Mouse (Mus musculus) right cerebral cortex, postnatal 4 days (tissue): Measurements from ENCODE around the gene Ctdsp1.
A peak's percentile ranks its signal among the peaks of the same experiment; 100 is the strongest.

ENCODE experiments used
- DNase-seq: peaks from one replicate; pipeline ENCODE4 v3.0.0-alpha.2; 2022

Ctdsp1 gene

DNA sequence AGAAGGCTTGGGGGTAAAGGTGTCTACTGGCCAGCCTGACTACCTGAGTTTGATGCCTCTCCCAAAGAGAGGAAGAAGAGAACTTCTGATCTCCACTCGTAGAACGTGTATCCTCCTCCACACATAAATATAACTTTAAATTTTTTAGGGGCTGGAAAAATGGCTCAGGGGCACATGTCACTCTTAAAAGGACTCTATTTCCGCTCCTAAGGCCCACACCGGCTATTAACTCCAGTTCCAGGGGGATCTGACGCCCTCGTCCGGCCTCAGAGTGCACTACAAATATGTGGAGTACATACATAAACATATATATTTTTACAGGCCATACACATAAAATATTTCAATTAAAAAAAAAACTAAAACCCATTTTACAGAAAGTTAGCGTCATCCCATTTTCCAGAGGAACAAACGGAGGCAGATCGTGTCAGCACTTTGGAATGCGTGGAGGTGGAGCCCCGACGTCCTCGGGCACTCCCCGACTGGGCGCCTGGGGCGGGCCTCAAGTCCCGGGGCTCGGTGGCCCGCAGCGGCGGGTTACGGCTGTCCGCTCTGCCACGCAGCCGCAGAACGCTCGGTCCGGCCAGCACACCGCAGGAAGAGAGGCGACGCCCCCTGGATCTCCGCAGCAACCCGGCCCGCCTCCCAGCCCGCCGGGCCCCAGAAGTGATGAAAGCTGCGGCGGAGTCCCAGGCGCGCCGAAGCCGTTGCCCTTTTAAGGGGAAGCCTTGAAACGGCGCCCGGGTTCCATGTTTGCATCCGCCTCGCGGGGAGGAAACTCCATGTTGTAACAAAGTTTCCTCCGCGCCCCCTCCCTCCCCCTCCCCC is at the start of gene Ctdsp1:
Ctdsp1 (plus strand) TSS at position 586 of the 825 bp plus-strand sequence.
- peak; percentile 96 for DNase-seq

DNA sequence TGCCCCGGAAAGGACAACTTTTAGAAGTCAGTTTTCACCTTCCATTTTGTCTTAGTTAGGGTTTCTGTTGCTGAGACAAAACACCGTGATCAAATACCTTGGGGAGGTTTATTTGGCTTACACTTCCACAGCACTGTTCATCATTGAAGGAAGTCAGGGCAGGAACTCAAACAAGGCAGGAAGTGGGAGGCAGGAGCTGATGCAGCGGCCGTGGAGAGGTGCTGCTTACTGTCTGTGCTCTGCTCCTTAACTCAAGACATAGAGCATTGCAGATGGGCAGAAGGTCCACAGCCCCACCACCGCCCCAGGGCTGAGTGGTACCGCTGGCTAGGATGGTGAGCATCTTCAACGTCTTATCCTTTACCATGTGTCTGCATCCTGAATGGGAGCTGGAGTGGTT is 49.4 kb upstream of the Ctdsp1 start:
- DNase-seq: no peak

DNA sequence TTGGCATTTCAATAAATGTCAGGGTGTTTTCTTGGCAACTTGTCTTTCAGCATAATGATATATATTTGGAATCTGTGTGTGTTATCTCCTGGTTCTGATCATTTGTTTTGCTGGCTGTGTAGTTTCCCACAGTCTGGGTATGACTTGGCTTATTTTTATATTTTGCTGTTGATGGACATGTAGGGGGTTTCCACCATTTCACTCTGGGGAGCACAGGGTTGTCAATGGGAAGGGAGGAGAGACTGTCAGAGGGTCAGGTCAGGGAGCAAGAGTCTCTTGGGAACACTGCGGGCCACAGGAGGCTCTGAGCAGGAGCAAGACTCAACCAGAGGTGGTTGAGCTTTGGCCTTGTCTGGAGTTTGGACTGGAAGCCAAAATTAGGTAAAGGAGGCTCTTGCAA is 49.0 kb upstream of the Ctdsp1 start:
- no peak for DNase-seq

DNA sequence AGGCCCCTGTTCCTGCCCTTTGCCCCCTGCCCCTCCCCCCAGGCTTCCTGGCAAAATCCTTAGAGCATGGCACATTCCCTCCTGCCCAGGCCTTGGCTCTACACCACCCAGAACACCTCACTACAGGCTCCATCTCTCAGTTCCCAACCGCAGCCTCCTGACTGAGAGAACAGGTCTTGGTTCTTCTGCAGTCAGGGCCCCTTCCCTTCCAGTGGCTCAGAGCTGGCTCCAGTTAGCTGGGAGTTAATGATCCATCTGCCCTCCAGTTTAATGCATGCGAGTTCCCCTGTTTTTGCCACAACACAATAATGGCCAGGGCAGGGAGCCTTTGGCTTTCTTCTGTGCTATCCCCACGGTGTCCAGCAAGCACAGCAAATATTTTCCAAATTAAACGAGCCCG is 48.1 kb upstream of the Ctdsp1 start:
- DNase-seq: no peak

DNA sequence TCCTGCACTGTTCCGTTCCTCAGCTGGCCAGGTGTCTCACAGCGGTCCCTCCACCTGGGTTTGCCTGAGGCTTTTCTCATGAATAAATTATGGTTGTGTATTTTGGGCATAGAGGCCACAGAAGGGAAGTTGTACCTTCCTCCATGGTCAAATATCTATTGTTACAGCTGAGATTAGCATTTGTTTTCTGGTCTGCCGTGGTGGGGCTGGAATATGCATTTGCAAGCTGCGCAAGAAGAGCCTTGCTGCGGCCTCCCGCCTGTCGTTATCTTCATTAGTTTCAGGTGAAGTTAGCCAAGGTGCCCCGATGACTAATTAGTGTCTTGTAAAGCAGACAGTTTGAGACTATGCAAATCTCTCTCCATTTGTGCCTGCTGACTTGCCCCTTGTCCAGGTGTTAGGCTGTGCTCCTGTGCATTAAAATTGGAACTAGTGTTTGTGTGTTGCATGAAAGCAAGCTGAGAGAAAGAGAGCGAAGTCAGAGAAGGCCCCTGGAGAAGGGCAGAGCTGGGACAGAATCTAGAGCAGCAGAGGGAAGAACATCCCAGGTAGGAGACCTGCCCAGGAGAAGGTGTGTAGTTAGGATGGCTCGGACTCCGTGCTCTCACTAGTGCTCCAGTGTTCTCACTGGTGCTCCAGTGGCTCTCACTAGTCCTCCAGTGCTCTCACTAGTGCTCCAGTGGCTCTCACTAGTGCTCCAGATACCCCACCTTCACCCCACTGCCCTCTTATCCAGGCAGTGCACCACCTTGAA is 47.0 kb upstream of the Ctdsp1 start:
- no peak for DNase-seq

DNA sequence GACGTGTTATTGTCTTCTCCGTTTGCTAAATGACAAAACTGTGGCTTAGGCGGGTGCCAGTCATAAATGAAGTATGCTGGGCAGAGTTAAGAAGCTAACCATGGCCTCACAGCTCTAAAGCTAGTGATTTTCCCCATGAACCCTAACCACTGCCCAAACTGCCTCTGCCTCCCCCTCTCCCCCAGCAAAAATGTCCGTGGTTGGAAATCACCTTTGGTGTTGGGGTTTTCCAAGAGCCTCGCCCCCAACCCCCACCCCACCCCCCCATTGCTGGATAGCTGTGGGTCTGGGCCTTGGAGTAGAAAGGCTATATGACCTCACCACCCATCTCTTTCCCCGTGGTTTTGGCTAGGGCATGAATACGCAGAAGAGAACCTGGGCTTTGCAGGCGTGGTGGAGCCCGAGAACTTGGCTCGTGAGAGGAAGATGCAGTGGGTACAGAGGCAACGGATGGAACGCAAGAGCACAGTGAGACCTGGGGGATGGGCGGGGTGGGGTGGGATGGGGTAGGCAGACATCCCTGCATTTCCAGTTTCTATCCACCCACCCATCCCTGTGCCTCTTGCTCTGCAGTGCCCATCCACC is 40.0 kb upstream of the Ctdsp1 start:
- no peak for DNase-seq

DNA sequence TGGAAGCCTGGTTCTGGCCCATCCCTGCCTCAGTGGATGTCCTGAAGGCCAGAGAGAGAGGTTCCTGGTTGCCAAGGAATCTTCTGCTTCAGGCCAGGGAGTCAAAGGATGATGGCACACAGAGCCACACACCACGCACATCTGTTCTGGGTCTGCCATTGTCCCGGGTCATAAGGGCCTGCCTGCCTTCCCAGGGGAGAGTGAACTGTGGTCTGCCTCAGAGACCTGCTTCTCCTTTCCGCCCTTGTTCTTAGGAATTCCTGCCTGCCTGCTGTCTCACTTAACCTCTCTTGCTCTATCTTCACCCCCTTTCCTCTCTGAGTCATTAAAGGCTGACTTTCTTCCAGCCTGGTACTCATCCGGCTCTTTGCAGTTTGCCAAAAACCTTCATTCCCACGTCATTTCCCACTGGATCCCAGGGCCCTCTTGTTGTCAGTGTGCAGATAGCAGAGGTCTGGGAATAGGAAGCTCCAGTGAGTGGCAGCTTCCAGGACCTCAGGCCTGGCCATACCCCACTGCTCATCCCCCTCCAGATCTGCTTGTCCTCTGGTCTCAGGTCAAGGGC is 38.7 kb upstream of the Ctdsp1 start:
- DNase-seq: no peak

DNA sequence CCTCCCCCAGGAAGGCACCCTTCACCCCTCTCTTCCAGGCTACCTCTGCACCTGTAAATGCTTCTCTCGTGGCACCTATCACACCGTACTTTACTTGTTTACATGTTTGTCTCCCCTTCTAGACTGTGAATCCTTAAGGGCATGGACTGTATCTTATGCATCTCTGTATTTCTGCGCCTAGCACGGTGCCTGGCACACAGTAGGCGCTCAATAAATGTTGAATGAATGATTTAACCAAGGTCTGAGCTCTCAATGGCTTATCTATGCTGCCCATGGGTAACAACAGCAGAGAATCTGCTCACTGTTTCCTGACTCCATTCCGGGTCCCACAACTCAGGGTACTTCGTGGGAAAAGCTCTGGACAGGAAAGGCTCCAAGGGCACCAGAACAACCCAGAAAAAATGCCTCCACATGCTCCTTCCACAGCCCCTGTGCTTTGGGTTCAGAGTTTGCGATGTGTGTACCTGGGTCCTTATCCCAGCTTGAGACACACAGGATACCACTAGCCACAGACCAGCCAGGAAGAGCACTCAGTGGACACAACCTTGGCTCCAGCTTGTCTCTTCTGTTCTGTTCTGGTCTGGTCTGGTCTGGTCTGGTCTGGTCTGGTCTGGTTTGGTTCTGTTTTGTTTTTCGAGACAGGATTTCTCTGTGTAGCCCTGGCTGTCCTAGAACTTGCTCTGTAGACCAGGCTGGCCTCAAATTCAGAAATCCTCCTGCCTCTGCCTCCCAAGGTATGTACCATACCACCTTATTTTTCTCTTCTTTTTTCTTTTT is 37.7 kb upstream of the Ctdsp1 start:
- DNase-seq: no peak

DNA sequence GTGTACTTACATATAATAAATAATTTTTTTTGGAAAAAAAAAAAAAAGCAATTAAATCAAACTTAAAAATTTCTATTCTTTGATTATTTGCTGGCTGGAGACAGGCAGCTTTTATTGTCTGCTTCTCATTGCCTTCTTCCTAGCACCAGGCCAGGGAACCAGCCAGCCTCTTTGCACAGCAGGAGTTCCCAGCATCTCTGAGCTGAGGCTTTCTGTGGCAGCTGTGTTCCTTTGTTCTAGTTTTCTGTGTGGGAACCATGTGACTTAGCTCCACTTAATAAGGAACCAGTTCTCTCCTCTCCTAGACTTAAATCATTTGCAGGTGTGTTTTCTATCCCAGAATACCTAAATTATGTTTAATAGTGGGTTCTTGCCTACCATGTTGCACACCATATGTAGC is 33.8 kb upstream of the Ctdsp1 start:
- no peak for DNase-seq

DNA sequence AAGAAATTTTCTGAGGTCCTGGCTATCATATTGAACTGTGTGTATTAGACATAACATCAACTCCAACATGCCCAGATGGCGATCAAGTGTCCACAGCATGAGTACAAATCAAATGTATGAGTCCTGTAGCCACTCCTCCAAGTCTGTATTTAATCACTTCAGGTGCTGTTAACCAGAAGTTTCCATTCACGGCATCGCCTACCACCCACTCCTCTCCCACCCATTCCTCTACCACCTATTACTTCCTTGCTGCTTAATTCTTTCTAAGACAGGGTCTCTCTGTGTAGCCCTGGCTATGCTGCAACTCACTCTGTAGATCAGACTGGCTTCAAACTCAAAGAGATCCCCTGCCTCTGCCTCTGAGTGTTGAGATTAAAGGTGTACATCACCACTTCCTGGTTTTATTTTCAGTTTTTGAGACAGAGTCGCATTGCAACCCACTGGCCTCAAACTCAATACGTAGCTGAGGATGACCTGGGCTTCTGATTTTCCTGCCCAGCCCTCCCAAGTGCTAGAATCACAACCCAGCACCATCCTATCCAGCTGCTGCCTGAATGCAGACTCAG is 31.3 kb upstream of the Ctdsp1 start:
- no peak for DNase-seq

DNA sequence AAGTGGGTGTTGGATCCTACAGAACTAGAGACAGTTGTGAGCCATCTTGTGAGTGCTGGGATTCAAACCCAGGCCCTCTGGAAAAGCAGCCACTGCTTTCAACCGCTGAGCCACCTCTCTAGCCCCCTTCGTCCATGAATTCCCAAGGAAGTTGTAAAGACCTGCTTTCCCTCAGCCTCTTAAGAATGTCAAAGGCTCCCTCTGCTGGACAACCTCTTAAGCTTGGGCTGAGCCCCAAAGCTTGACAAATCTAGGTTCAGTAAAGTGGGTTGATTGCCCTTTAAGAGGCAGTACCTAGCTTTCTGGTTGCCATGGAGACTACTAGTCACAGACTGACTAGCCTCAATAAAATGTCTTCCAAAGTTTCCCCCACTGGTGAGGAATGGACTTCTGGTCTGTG is 29.5 kb upstream of the Ctdsp1 start, which contains the start of gene Catip:
Catip (plus strand) TSS at position 297 of the 400 bp plus-strand sequence.
- DNase-seq: peak; percentile 55

DNA sequence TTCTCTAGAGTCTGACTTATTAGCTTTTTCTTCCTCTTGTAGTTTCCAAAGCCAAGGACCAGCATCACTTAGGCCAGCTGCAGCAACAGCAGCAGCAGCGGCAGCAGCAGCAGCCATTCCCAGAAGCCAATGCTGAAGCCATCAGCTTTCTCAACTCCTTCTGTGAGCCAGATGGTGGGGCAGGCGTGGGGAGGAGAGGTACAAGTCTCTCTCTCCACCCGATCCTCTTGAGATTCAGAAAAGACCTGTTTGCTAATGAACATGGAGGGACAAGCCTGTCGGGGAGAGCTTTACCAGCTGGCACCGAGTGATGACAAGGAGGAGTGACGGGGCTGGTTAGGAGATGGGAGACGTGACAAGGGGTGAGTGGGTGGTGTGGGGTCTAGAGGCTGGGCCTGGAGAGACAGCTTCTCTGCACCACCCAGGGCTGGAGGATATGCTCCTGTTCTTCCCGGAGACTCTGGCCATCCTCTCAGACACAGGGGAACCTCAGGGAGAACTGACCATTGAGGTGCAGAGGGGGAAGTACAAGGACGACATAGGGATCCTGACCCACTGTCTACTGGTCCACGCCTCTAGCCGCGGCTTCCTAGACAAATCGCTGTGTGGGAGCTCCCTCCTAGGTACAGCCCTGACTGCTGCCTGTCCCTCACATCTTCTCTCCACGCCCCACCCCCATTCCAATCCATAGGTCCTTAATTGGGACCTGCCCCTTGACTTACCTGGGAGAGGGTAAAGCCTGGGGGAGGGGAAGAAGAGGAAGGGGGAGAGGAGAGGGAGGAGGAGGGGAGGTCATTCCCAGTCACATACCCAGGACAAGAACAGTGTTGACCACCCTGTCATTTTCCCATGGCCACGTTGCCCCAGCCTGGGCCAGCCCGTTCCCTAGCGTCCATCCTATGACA is 28.7 kb upstream of the Ctdsp1 start:
- DNase-seq: no peak

DNA sequence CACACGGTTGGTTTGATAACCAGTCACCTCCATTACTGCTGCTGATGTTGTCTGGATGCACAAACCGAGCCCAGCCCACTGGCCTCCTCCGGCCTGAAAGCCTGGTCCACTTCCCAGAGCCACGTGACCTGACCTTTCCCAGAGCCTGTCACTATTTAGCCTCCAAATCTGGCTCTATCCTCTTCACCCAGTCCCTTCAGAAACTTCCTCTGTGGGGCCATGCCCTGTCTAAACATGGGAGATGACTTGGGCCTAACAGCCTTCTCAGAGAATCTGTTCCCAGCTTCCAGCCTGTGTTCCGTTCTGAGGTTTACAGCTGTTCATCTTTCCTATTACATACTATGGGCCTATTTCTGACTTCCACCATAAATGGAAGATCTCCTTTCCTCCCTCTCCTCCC is 27.9 kb upstream of the Ctdsp1 start:
- DNase-seq: no peak

DNA sequence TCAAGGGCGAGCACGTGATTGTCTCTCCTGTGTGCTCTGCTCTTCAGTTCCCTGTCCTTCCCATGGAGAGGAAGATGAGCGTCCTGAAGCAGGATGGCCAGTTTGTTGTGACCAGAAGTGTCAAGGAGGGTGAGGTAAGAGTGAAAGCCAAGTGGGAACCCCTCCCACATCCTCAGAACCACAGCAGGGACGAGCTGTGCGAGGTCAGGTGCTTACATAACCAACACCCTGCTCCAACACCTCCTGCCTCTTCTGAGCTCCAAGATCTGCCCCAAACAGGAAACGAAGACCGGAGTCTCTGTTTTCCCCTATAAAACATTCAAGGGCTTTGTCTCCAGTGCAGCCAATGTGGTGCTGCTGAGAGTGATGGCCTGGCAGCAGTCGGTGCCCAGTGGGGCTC is 27.0 kb upstream of the Ctdsp1 start:
- no peak for DNase-seq

DNA sequence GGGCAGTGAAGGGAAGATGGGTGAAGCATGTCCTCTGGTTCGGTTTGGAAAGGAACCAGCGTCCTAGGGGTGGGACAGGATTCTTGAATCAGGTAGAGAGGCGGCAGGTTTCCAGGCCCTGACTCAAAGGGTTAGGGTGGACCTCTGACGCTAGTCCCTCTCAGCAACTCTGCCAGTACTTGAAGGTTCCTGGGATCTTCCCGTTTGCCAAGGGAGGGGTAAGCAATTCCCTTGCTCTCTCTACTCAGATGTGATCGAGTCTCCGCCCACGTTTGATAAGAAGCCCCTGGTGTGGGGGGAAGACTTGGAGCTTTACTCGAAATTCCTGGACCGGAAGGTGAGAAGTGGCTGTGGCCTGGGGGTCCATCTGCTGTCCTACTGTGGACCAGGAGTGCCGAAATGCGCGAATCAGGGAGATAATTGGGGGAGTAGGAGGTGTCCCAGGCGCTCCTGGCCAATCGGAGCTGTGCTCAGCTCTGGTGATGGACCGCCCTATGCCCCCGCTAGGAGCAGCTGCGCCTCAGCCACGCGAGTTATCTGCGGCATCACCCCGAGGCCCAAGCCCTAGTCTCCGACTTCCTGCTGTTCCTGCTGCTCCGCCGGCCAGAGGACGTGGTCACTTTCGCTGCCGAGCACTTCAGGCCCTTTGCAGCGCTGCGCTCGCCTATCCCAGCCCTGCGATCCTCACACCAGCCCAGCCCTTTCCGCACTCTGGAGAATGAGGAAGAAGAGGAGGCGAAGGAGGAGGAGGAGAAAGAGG is 23.2 kb upstream of the Ctdsp1 start:
- no peak for DNase-seq

DNA sequence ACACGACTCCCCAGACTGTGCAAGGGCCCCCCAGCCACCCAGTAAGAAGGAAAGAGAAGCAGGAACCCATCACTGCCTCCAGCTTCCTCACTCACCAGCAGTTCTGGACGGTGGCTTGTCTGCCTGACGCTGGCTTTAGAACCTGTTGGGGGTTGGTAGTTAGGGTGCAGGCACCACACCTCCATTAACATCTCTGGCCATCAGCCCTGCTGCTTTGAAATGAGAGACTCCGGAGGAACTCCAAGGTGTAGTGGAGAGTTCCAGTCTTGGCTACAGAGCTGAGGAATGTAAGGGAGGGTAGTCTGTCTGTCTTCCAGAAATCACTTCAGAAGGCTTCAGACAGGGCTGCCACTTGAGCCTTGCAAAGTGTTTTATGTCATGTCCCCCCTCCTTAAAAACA is 21.3 kb upstream of the Ctdsp1 start:
- DNase-seq: no peak

DNA sequence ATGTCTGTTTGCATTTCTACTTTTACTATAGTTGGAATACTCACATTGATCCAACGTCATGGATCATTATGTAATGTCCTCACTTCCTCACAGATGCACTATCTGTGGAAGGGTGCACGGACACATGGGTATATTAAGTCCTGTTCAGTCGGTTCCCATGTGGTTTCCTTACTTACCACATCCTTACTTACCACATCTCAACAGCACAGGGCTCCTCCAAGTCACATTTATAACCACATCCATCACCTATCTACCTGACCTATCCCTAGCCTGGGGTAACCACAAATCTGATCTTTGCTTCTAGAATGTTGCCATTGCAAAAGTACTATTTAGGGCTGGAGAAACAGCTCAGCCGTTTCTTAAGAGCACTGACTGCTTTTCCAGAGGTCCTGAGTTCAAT is 17.9 kb upstream of the Ctdsp1 start:
- no peak for DNase-seq

DNA sequence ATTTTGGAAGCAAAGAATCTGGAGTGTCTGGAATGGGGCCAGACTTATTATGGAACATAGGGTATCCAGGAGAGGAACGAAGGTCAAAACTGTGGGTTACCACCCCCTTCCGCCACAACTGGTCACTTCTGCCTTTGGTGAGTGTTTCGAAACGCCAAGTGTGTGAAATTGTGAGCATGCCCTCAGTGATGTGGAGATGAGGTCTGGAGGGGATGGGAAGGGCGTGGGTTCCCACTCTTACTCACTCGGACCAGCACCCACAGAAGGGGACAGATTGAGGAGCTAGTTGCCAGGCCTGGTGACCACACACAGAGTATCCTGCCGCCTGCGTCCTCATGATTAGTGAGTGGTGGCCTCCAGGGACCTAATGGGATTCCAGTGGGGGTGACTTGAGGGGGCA is 16.3 kb upstream of the Ctdsp1 start, which contains the start of gene Slc11a1:
Slc11a1 (plus strand) TSS at position 216 of the 400 bp plus-strand sequence.
- no peak for DNase-seq

DNA sequence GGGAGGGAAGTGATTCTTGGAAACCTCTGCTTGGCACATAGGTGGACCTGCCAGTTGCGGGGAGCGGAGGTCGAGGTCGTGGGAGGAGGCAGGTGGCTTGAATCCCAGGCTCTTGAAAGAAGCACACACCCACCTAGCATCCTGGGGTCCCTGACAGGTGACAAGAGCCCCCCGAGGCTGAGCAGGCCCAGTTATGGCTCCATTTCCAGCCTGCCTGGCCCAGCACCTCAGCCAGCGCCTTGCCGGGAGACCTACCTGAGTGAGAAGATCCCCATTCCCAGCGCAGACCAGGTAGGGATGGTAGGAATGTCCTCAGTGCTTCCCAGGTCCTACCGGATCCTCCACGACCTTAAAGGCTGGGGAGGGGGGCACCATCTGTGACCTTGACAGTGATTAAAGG is 15.7 kb upstream of the Ctdsp1 start:
- no peak for DNase-seq

DNA sequence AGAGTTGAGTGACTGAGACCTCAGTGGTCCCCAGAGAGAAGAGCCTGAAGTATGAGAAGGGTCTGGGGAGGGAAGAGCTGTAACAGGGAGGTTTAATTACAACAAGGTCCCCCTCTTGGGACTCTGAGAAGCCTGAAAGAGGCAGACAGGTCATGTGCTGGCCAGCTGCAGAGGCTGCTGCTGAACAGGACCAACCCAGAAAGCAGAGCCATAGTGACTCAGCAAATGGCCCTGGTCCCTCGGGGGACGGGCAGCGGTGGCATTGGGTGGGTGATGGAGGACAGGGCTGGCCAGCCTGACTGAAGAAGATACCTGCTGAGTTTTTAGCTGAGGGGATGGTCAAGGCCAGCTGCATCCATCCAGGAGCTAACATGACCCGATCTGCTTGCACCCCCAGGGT is 14.9 kb upstream of the Ctdsp1 start:
- DNase-seq: no peak
